Mouse (Mus musculus): ENCODE results near the gene Txnl4b.

DNA sequence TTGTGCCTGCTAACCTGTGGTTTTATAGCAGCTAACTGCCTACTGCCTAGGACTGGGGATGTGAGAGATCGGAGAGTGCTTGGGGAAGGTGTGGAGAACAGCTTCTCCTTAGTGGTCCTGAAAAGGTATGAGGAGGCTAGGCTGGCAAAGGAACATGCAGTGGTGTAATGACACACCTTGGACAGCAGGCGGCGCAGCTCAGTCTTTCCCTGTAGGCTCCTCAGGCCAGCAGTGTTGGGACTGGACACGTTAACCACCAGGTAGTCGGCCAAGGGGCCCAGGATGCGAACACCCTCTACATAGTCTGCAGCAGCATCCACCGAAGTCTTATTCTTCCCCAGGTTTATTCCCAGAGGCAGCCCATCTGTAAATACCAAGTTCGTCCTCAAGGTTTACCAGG, 30.2 kb downstream of the Txnl4b start:
- peak; percentile 85 for TF ChIP-seq CTCF (IDR thresholded peaks at IDR 0.05; ENCODE audit: borderline replicate concordance, insufficient read depth, low read depth, low read length)
- no peak for TF ChIP-seq POLR2A (IDR thresholded peaks at IDR 0.05; ENCODE audit: borderline replicate concordance, insufficient read depth, low read length)

Data from cerebellum, adult 2 months (tissue).